Mouse (Mus musculus) retina, embryonic 14.5 days (tissue): Measurements from ENCODE around the gene Ptbp3.

Source experiments
- DNase-seq: peaks from one replicate; pipeline ENCODE4 v3.0.0-alpha.2; 2015; ENCODE audit warnings: low spot score

The Ptbp3 gene

DNA sequence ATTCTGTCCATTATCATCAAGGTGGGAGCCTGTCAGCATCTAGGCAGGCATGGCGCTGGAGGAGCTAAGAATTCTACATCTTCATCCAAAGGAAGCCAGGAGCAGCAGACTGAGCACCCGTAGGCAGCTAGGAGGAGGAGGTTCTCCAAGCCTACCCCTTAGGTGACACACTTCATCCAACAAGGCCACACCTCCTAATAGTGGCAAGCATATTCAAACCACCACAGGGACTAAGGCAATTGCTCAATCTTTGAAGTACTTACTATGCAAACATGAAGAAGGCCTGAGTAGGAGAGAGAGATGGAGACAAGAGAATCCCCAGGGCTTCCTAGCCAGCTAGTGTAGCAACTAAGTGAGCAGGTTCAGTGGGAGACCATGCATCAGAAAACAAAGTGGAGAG, 58.1 kb downstream of the Ptbp3 start:
- no peak for DNase-seq

DNA sequence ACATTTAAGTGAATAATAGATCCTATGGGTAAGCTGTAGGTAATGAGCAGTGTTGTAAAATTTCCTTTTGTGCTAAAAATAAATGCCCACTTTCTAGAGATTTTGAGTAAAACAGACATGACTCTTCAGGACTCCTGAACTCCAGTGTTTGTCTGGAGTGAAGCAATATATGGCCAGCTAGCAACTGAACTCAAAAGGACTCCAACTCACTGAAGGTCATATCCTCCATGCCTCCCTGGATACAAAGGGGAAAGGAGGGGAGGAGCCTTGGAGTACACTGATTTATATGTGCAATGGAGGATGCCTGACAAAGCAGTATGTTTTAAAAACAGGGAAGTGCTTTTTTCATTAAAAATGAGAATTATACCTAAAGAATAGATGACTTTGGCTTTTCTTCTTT, 77.9 kb downstream of the Ptbp3 start:
- DNase-seq: no peak

DNA sequence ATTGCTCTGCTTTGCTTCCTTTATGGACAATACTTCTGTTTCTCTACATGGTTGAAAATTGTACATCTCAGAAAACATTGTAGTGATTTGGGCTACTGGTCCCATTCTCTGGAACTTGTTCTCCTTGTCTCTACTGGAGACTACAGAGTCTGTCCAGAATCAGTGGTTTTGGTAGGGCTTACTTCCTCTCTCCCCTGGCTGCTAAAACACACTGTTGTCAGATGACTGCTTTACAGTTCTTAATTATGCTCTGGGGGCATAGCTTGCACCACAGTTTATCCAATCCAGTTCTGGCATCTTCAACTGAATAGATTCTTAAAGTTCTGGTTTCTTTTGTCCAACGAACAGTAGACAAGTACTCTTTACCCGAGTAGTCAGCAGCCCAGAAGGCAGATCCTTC, 83.7 kb downstream of the Ptbp3 start:
- DNase-seq: no peak

DNA sequence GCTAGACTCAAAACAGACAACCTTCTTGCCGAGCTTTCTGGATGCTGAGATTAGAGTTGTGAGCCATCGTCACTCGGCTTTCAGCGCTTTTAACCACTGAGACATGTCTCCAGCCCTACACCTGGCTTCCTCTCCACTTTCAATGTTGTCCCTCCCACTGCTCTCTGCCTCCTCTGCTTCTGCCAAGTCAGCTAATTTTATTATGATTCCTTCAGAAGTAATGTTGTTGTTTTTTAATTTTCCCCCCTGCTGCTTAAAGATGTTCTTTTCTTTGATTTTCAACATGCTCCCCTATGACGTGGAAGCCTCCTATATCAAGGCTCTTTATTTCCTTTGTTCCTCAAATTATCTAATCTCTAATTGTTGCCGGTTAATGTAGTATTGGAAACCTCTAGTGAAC, 84.5 kb downstream of the Ptbp3 start:
- no peak for DNase-seq

DNA sequence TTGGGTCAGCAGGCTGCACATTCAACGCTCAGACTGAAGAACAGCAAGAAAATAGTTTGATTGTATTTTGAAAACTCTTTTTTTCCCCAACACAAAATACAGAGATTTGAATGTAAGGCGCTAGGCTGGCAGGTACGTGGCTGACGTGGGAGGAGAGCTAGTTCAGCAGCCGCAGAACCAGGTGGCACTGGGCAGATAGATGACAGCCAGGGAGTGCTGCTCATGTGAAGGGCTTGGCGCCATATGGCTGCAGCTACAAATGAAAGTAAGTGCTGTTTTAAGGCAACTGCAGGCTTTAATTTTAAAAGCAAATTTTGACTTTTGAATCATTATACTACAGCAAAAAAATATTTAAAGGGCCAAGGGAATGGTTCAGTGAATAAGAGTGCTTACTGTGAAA, 86.7 kb downstream of the Ptbp3 start:
- DNase-seq: no peak

DNA sequence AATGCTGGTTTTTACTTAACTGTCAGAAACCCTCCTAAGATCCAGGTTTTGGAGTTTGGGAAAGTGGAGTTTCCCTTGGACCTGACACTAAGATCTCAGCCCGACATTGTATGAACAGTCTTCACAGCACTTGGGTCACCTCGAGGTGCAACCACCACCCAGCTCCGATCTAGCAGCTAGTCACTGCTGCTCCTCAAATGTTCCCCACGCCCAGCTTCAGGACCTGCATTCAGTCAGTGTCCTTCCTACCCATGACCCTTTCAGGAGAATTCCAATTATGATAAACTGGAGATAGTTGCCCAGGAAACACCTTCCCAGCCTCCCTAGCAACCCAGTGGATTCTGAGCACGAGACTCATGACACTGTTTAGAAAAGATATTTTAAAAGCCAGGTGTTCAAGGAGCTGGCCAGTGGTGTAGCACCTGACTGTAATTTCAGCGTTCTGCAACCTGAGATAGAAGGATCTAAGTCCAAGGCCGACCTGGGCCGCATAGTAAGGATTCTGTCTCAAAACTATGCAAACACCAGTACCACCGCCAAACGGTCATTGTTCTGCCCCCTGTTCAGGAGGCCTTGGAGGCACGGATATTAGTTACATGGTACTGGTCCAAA, 87.9 kb downstream of the Ptbp3 start:
- DNase-seq: no peak

DNA sequence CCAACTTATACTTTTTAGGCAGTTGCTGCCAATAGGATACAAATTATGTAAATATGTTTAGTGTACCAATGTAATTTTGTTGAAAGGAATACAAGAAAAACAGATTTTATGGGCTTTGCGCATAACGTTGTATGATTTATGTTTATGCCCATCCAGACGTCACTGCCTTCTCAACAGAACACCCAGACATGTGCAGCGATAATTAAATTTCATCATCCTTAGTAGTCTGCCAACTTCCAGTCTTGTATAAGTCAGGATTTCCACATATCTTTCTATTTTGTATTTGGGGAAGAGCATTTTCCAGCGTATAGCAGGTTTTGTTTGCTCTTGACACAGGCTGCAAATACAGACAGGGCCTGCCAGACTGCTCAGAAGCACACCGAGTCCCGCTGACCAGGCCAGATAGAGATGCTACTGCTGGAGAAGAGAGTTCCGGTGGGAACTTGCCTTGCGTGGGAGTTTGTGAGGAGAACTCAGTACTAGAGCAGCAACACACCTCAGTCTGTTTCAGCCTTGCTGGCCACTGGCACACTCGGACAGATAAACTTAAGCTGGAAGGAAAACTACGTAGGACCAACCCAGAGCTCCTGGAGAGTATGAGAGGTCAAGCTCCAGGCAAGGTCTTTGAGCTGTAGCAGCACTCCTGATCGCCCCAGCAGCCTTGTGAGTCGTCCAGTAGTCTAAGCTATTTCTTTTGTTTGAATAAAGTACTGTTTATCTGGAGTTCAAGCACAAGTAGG, 89.8 kb downstream of the Ptbp3 start:
- no peak for DNase-seq

DNA sequence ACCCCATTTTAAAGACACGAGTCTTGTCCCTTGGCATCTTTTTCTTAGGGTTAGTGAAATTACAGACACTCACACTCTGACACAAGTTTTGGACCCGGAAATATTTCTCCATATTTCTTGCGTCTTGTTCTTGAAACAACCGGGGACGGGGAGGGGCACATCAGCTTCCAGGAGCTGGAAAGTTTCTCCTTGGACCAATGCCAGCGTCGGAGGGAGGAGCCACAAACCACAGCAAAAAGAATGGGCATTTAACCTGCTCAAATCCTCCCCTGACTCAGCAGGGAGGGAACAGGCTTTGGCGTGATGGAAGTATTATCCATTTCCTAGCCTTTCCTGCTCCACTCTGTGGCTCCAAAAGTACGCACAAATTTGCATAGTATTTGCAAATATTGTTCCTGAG, 91.2 kb downstream of the Ptbp3 start:
- no peak for DNase-seq

DNA sequence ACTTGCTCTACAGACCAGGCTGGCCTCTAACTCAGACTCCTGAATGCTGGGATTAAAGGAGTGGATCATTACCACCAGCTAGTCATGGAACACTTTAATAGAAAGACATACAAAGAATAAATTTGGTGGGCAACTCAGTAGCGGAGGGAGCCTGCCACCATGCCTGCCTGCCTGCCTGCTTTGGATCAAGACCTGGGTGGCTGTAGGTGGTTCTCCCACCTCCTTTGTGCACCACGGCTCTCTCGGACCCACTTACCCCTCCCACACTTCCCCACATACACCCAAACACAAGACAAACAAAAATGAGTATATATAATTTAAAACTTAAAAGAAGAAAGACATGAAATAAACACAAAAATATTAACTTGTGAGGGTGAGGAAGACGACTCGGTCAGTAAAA, 92.1 kb downstream of the Ptbp3 start:
- no peak for DNase-seq

DNA sequence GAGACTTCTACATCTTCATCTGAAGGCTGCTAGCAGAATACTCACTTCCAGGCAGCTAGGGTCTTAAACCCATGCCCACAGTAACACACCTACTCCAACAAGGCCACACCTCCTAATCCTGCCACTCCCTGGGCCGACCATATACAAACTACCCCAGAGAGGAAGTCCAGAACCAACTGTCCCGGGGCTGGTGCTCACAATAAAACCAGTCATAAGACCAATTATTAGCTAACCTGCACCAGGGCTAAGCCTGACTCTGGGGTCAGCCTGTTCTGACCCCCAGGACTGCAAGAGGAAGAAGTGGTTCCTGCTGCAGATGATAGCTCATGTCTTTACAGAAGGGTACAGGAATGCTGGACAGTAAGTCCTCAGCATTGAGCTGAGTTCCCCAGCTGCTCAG, 93.7 kb downstream of the Ptbp3 start:
- no peak for DNase-seq

DNA sequence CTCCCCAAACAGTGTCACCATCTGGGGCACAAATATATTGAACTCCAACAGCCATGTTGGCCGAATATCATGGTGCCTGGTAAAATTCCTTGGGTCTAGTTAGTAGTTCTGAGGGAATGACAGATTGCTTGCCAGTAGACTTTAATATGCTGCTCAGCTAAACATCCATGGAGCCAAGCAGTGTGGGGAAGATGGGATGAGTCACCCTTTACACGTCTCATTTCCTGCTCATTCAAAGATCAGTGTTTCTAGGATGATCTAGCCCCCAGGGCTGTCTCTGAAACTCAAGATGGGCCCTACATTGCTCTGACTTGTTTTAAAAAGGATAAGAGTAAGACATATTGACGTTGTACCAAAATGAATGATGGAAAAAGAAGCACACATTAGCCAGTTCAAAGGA, 95.1 kb downstream of the Ptbp3 start:
- DNase-seq: no peak

DNA sequence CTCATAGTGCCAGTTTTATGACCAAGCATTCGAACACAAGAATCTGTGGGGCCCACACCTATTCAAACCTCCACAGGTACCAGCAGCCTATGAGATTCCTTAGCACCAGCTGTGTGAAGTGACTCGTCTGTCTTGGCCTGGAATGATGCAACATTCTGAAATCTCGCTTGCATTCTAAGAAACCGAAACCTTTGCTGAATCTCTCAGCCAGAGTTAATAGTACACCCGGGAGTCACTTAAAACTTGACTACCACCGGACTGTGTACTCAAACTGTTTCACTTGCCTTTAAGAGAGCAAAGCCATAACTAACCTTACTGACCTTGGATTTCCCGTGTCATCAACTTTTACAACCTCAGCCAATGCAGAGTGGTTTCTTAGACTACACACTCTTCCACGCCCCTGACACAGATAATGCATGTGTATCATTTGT, 96.6 kb downstream of the Ptbp3 start:
- DNase-seq: no peak

DNA sequence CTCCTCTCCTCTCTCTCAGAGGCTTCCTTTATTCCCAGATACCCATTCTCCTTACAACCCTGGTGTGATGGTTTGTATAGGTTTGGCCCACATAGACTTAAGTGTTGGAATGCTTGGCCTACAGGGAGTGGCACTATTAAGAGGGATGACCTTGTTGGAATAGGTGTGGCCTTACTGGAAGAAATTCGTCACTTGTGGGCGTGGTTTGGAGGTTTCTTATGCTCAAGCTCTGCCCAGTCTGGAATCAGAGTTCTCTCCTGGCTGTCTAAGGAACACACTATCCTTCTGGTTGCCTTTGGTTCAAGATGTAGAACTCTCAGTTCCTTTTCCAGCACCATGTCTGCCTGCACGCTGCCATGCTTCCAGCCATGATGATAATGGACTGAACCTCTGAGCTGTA, 98.3 kb downstream of the Ptbp3 start:
- no peak for DNase-seq

DNA sequence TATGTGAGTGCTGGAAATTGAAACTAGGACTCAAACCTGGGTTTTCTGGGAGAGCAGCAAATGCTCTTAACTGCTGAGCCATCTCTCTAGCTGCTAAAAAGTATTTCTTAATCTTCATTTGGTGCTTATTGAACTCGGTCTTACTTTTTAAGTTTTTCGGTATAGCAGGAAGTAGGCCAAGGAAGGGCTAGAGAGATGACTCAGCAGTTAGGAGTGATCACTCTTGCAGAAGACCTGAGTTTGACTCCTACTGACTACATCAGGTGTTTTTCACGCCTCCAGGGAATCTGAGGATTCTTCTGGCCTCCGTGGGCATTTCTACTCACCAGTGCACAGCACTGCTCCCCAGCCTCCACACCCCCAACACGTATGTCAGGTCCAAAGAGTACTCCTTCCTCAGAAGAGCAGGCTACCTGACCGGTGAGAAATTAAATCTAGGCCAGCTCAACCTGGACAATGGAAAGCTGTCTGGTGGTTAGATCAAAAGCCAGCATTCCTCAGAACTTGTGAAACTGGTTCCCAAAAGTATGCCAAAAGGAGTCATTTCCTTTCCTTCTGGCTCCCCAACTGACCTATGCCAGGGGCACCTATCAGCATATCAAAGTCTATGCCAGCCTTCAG, 98.8 kb downstream of the Ptbp3 start:
- no peak for DNase-seq

DNA sequence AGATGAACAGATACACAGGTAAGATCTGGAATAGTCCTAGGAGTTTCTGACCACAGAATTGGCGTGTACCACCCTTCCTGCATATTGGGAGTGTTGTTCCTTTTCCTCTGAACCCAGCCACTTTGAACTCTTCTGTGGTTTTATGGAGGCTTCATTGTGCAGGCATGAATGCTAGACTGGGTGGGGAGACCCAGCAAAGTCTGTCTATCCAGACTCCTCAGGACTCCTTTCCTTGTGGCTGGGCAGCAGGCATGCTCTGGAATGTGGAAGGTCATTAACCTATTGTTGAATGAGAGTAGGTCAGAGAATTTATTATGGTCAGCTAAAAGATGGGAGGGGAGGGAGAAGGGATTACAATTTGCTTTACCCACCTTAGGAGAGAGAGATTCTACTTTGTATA, 101.9 kb downstream of the Ptbp3 start:
- DNase-seq: peak; percentile 28

DNA sequence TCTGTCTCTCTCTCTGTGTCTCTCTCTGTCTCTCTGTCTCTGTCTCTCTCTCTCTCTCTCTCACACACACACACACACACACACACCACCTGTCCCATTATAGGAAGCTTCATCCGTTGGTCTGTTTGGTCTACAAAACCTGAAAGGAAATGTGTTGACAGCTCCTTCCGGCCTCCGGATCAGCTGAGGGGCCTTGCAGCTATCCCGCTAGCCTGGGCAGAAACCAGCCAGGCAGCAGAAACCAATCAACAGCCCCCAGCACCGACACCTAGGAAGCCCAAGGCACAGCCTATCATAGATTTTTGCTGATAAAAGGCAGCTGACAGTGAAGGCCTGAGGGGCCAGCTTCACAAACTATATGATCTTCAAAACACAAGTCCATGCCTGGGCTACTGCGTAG, 103.6 kb downstream of the Ptbp3 start:
- DNase-seq: no peak

DNA sequence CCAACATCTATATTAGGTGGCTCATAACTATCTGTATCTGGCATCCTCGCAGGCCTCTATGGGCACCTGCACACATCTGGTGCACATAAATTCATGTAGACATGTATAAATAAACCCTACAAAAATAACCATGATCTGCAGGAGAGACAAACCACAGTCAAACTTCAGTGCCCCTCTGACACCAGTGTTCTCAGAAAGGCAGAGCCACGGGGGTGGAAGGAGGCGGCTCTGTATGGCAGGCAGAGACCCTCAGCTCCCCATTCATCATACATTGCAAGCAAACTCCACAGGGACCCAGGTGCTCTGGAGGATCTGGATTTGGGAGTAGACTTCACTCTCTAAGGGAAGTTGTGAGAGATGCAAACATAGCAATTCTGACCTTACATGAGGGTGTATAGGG, 104.2 kb downstream of the Ptbp3 start:
- no peak for DNase-seq

DNA sequence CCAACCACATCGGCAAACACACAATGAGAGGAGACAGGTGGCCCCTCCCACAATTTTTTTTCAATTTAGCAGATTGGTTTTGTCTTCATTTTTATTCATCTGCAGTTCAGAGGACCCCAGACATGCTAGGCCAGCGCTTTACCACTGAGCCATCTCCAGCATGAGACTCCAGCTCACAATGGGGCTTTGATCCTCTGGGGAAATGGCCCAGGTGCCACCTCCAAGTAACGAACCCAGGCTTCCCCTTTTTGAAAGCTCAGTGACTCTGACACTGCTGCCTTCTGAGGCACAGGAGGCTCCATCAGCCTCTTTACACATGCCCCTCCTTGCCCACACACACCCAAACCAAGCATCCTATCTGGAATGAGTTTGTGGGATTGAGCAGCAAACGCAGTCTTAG, 105.1 kb downstream of the Ptbp3 start:
- no peak for DNase-seq

DNA sequence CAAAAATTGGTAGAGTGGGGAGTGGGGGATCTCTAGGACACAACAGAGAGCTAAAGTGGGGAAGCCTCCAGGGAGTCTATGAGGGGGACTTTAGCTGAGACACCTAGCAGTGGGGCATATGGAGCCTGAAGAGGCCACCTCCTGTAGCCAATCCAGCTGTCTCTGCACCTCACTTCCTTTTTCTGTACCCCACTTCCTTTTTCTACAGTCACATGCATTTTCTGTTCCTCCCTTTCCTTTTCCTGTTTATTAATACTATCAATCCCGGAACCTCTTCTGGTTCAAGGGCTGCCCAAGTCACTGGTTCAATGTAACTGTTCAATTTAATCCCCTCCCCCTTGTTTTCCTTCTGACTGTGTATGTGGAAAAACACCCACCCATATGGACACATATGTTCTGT, 107.9 kb downstream of the Ptbp3 start:
- no peak for DNase-seq

DNA sequence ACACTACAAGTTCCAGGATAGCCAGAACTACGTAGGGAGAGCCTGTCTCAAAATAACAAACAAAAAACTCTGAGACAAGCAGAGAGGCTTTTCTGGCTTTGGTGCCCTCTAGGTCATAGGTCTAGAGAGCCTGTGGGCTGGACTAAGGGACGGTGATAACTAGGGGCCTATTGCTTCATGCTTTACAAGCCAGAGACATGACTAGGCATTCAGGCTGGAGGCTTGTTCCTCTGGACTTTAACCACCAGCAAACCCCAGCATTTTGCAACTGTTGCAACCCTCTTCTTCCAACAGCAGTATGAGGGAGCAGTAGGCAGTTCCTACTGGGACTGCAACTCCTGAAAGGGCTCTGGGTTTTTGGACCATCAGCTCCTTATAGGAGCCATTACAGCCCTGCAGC, 109.2 kb downstream of the Ptbp3 start:
- no peak for DNase-seq

DNA sequence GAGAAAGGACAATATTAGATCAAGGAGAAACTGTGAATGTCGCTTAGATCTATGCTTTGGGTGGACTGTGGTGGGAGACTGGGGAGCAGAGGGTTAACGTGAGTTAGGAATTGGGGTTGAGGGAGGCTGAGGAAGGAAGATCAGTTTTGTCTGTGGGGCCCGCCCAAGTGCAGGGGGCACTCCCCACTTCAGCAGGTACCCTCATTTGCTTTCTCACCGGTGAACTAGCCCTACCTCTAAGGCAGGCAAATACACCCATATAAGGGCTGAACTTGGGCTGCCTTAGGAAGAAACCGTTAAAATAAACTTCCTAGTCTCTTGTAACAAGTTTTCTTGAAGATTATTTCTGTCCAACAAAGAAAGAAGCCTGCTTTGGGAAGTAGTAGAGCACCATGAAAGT, 110.1 kb downstream of the Ptbp3 start:
- no peak for DNase-seq

DNA sequence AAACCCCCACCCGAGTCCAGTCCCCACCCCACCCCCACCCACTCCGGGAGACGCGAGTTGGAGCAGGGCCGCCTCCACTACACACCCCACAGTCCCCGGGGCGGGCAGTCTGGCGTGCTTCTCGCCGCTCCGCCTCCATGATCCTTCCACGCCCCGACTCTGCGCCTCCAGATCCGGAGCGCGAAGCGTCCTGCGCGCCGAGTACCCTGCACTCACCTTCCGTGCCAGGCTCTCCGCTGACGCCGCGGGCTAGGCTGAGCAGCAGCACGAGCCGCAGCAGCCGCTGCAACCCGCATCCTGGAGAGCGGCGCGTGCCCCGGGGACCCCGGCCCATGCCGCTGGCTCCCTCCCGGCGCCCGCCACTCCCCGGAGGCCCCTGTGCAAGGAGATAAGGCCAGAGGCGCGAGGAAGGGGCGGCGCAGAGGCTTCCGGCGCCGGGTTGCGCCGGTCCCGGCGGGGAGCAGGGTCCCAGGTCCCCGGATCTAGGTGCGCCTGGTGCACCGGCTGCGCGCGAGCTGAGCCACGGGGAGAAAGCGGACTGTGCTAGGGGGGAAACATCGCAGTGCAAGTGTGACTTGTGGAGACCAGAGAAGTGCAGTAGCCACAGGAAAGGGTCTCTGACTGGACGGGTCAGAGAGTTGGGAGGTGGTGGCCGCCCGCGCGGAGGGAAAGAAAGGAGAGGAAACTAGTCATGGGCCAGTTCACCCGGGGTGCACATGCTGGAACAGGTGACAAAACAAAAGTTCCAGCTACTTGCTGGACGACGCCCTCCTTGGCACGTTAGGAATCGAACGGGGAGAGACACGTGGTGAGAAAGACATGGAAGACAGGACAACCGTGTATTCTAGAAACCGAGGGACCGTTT, 110.9 kb downstream of the Ptbp3 start, which contains the start of gene Susd1:
Gene Susd1 (minus strand): TSS at position 644 of the 865 bp plus-strand sequence.
- peak; percentile 61 for DNase-seq

DNA sequence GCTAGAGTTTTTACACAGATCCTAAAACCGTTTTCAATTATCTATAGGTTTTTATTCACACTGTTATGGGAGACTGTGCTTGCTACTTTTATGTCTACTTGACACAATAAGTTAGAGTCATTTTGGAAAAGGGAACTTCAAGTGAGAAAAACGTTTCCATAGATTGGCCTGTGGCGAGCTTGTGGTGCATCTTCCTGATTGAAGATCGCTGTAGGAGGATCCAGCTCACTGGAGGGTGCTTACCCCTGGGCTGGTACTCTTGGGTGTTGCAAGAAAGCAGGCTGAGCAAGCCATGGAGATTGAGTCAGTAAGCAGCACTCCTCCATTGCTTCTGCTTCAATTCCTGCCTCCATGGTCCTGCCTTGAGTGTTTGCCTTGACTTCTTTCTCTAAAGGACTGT, 113.2 kb downstream of the Ptbp3 start:
- no peak for DNase-seq
